Mouse (Mus musculus): ENCODE results near the gene AK157302. TPM values are rescaled to one million over a fixed set of nuclear protein-coding genes. Genes with fewer than 3 reads are reported as not detected.
A peak's percentile ranks its signal among the peaks of the same experiment; 100 is the strongest.
"Not testable (repeated sequence)": the region's sequence is repeated elsewhere in the genome, so short reads cannot be mapped to it uniquely, and the experiment has no call there.

Gene AK157302
- polyA plus RNA-seq (2011; ENCODE audit: insufficient read depth, insufficient read length, low replicate concordance, missing spikeins), result 1.6 TPM in 1 of 2 replicates, not detected in the other

- WGBS, result 89% methylated on average over 21 of the region's 21 CpGs
- Histone ChIP-seq H3K4me3 (replicated peaks; ENCODE audit: control insufficient read depth, low read depth, low read length) (no peak within 1 kb of the TSS), H3K4me1 (ENCODE audit: control insufficient read depth, insufficient read depth, low read length) (no peaks in the 10 kb centered on the region), H3K27ac (ENCODE audit: control insufficient read depth, insufficient read depth, low read depth, low read length, poor library complexity) (no peak within 1 kb of the TSS)
- TF ChIP-seq CTCF (IDR thresholded peaks at IDR 0.05; ENCODE audit: control insufficient read depth, insufficient read depth, low read length), result no peak
- TF ChIP-seq POLR2A (IDR thresholded peaks at IDR 0.05; ENCODE audit: borderline replicate concordance, control insufficient read depth, low read depth, low read length), result no peak
These were observed at the start of gene AK157302 for GRCm38 (mm10) chr13:21495080-21495479. AK157302 (plus strand) TSS chr13:21495223.

DNA sequence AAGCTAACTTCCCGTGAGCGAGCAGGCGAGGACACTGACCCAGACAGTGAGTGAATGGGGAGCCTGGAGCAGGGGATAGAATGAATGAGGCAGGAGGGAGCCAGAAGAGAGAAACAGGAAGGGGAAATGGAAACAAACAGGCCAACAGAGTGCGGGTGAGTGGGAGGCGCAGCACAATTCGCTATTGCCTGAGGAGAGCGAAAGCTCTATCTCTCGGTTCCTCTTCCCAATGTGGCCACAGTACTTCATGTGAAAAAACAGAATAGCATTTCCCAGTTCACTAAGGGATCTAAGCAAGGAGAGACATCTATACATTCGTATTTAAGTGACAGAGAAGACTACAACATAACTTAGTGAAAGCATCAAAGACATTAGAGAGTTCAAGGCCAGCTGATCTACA lies 48.2 kb upstream of the AK157302 start:
- no peak overlapping the region for H3K4me3 ChIP-seq (replicated peaks; ENCODE audit: control insufficient read depth, low read depth, low read length)
- WGBS, result 78% methylated on average over 9 of the region's 9 CpGs
- no peak for TF ChIP-seq CTCF (IDR thresholded peaks at IDR 0.05; ENCODE audit: control insufficient read depth, insufficient read depth, low read length)
- no peak for TF ChIP-seq POLR2A (IDR thresholded peaks at IDR 0.05; ENCODE audit: borderline replicate concordance, control insufficient read depth, low read depth, low read length)
- no peaks in the 10 kb centered on the region for H3K4me1 ChIP-seq (ENCODE audit: control insufficient read depth, insufficient read depth, low read length)
- H3K27ac ChIP-seq (ENCODE audit: control insufficient read depth, insufficient read depth, low read depth, low read length, poor library complexity), result no peak overlapping the region

DNA sequence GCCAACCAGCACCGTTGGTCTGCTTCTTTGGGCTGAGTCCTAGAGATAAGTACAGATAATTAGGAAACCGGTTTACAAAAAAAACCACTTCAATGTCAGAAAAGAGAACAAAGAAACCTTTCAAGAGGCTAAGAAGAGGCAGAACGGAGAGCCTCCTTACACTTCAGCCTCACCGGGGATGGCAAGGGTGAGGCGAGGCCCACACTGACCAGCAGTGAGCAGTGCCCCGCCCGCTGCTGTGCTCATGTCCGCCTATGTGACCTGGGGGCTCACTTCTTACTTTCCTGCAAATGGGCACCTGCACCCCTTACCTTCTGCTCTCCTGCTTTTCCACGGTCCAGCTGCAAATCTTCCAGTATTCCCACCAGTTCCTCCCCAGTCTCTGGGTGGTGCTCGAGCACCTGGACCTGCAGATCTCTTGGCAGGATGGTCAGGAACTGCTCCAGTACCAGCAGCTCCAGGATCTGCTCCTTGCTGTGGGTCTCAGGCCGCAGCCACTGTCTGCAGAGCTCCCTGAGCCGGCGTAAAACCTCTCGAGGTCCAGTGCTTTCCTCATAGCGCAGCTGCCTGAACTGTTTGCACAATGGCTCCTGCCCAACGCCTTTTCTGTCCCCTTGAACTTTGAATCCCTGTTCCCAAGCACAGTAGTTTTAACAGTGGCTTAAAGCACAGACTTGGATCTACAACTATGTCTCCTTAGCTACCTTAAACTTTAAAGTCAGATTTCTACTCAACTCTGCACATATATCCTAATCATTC lies 47.0 kb upstream of the AK157302 start:
- H3K4me3 ChIP-seq (replicated peaks; ENCODE audit: control insufficient read depth, low read depth, low read length), result no peak overlapping the region
- 82% methylated on average over 16 of the region's 16 CpGs for WGBS
- no peak overlapping the region for H3K27ac ChIP-seq (ENCODE audit: control insufficient read depth, insufficient read depth, low read depth, low read length, poor library complexity)
- TF ChIP-seq CTCF (IDR thresholded peaks at IDR 0.05; ENCODE audit: control insufficient read depth, insufficient read depth, low read length) (no peak), POLR2A (IDR thresholded peaks at IDR 0.05; ENCODE audit: borderline replicate concordance, control insufficient read depth, low read depth, low read length) (no peak)
- H3K4me1 ChIP-seq (ENCODE audit: control insufficient read depth, insufficient read depth, low read length), result no peaks in the 10 kb centered on the region

GRCm38 (mm10) chr13:21453042-21453441 lies 42.0 kb upstream of the AK157302 start:
- WGBS, result 2% methylated on average over 13 of the region's 13 CpGs
- no peak for TF ChIP-seq CTCF (IDR thresholded peaks at IDR 0.05; ENCODE audit: control insufficient read depth, insufficient read depth, low read length)
- TF ChIP-seq POLR2A (IDR thresholded peaks at IDR 0.05; ENCODE audit: borderline replicate concordance, control insufficient read depth, low read depth, low read length), result no peak
- H3K4me3 ChIP-seq (replicated peaks; ENCODE audit: control insufficient read depth, low read depth, low read length), result peak overlapping the region; percentile 86
- H3K4me1 ChIP-seq (ENCODE audit: control insufficient read depth, insufficient read depth, low read length), result no peaks in the 10 kb centered on the region
- H3K27ac ChIP-seq (ENCODE audit: control insufficient read depth, insufficient read depth, low read depth, low read length, poor library complexity), result no peak overlapping the region

DNA sequence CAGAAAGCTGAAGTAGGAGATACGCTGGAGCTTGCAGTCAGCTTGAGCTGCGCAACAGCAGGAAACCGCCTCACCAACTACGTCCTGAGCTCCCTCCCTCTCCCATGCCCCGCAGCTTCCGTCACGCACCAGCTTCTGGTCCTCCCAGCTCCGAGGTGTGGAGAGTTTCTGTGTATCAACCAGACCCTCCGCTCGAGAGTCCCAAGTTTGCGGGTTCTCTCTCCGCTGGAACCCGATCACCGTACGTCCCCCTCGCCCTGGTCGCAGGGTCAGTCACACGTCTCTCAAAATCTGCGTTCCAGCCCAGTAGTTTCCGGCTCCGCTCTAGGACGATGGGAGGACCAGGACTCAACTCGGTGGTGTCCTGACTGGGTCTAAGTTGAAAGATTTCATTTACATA lies 41.6 kb upstream of the AK157302 start, which contains the start of gene Zscan26:
TSS of gene Zscan26 (minus strand) at position 282 of the 400 bp plus-strand sequence.
- no peak within 1 kb of the TSS for H3K27ac ChIP-seq (ENCODE audit: control insufficient read depth, insufficient read depth, low read depth, low read length, poor library complexity)
- TF ChIP-seq POLR2A (IDR thresholded peaks at IDR 0.05; ENCODE audit: borderline replicate concordance, control insufficient read depth, low read depth, low read length) (peak; percentile 54; the same call in 1 of the 2 replicates), CTCF (IDR thresholded peaks at IDR 0.05; ENCODE audit: control insufficient read depth, insufficient read depth, low read length) (no peak)
- peak within 1 kb of the TSS; percentile 86 for H3K4me3 ChIP-seq (replicated peaks; ENCODE audit: control insufficient read depth, low read depth, low read length)
- under 1% methylated on average over 23 of the region's 23 CpGs for WGBS
- H3K4me1 ChIP-seq (ENCODE audit: control insufficient read depth, insufficient read depth, low read length), result no peaks in the 10 kb centered on the region

GRCm38 (mm10) chr13:21454133-21454532 lies 40.9 kb upstream of the AK157302 start:
- Histone ChIP-seq H3K27ac (ENCODE audit: control insufficient read depth, insufficient read depth, low read depth, low read length, poor library complexity) (no peak overlapping the region), H3K4me3 (replicated peaks; ENCODE audit: control insufficient read depth, low read depth, low read length) (no peak overlapping the region), H3K4me1 (ENCODE audit: control insufficient read depth, insufficient read depth, low read length) (no peaks in the 10 kb centered on the region)
- WGBS, result 68% methylated on average over 3 of the region's 3 CpGs
- TF ChIP-seq POLR2A (IDR thresholded peaks at IDR 0.05; ENCODE audit: borderline replicate concordance, control insufficient read depth, low read depth, low read length), result no peak
- TF ChIP-seq CTCF (IDR thresholded peaks at IDR 0.05; ENCODE audit: control insufficient read depth, insufficient read depth, low read length), result no peak

- no peaks in the 10 kb centered on the region for H3K4me1 ChIP-seq (ENCODE audit: control insufficient read depth, insufficient read depth, low read length)
- no peak for TF ChIP-seq POLR2A (IDR thresholded peaks at IDR 0.05; ENCODE audit: borderline replicate concordance, control insufficient read depth, low read depth, low read length)
- no peak for TF ChIP-seq CTCF (IDR thresholded peaks at IDR 0.05; ENCODE audit: control insufficient read depth, insufficient read depth, low read length)
- H3K4me3 ChIP-seq (replicated peaks; ENCODE audit: control insufficient read depth, low read depth, low read length), result no peak overlapping the region
- WGBS, result 62% methylated on average over 4 of the region's 4 CpGs
- no peak overlapping the region for H3K27ac ChIP-seq (ENCODE audit: control insufficient read depth, insufficient read depth, low read depth, low read length, poor library complexity)
These were observed 38.7 kb upstream of the AK157302 start for GRCm38 (mm10) chr13:21456347-21456746.

GRCm38 (mm10) chr13:21462516-21462915 lies 32.5 kb upstream of the AK157302 start:
- not testable (repeated sequence) for H3K4me3 ChIP-seq (replicated peaks; ENCODE audit: control insufficient read depth, low read depth, low read length); H3K4me1 ChIP-seq (ENCODE audit: control insufficient read depth, insufficient read depth, low read length); H3K27ac ChIP-seq (ENCODE audit: control insufficient read depth, insufficient read depth, low read depth, low read length, poor library complexity)
- 69% methylated on average over 9 of the region's 9 CpGs for WGBS

Measured in bone marrow, adult 2 months (tissue).